Mouse (Mus musculus) CH12.LX (cell line): ENCODE data around the gene Gzmg. TPM values are rescaled to one million over a fixed set of nuclear protein-coding genes. Genes with fewer than 3 reads are reported as not detected.
"Not testable (repeated sequence)": the region's sequence is repeated elsewhere in the genome, so short reads cannot be mapped to it uniquely, and the experiment has no call there.

ENCODE experiments used
- DNase-seq: peaks from one replicate; pipeline ENCODE4 v3.0.0-alpha.2; 2013; ENCODE audit errors: extremely low read depth
- H3K27ac ChIP-seq: 2 replicates; pipeline ENCODE4 v1.5.1; 2012; ENCODE audit warnings: low read depth, mild to moderate bottlenecking, control low read depth, moderate library complexity; ENCODE audit not compliant: insufficient read depth
- H3K27me3 ChIP-seq: replicated peaks from 2 replicates; pipeline ENCODE3; 2012; ENCODE audit warnings: inconsistent platforms
- H3K36me3 ChIP-seq, 2 experiments: replicated peaks in 1 of 2; 2 replicates each; pipeline versions ENCODE3 to v1.6.1; 2012; ENCODE audit warnings: inconsistent platforms in 1 of 2, low read length in 1 of 2, mild to moderate bottlenecking in 1 of 2, mixed read lengths in 1 of 2, moderate library complexity in 1 of 2; ENCODE audit not compliant: control insufficient read depth in 1 of 2, insufficient read depth in 1 of 2
- H3K4me1 ChIP-seq, 2 experiments: 2 replicates each; pipeline ENCODE4 v1.6.1; 2012; ENCODE audit warnings: inconsistent platforms in 1 of 2, moderate library complexity in 1 of 2; ENCODE audit not compliant: insufficient read depth in 2 of 2, control insufficient read depth in 1 of 2
- H3K4me2 ChIP-seq: 2 replicates; pipeline ENCODE4 v1.6.1; 2012; ENCODE audit warnings: low read depth, mild to moderate bottlenecking, control low read depth; ENCODE audit not compliant: poor library complexity, insufficient read depth, severe bottlenecking
- H3K4me3 ChIP-seq, 3 experiments: fragments of 150-350 bp in 1 of 3; sonication (generic) in 1 of 3; replicated peaks in 1 of 3; 2 replicates each; pipeline versions ENCODE3 to v1.5.1; 2011 to 2012; ENCODE audit warnings: low read depth in 2 of 3, low read length in 2 of 3, mild to moderate bottlenecking in 2 of 3, moderate library complexity in 2 of 3, control low read depth in 1 of 3, improper control_type of control experiment in 1 of 3, inconsistent platforms in 1 of 3, mixed read lengths in 1 of 3; ENCODE audit not compliant: poor library complexity in 1 of 3
- H3K79me2 ChIP-seq: replicated peaks from 2 replicates; pipeline ENCODE4 v1.6.1; 2012; ENCODE audit warnings: mild to moderate bottlenecking, moderate library complexity; ENCODE audit not compliant: control insufficient read depth, poor library complexity, insufficient read depth, severe bottlenecking; ENCODE audit errors: extremely low read depth
- H3K9ac ChIP-seq: 2 replicates; pipeline ENCODE4 v1.6.1; 2012; ENCODE audit warnings: low read depth, mild to moderate bottlenecking, control low read depth, moderate library complexity; ENCODE audit not compliant: insufficient read depth
- H3K9me3 ChIP-seq: replicated peaks from 2 replicates; pipeline ENCODE3; 2012; ENCODE audit warnings: low read length, inconsistent platforms, mixed read lengths
- BHLHE40 ChIP-seq: IDR thresholded peaks from 2 replicates; pipeline ENCODE4 v1.6.1; 2011; ENCODE audit warnings: mild to moderate bottlenecking, low read depth, low read length, improper control_type of control experiment
- CHD2 ChIP-seq: IDR thresholded peaks from 2 replicates; pipeline ENCODE4 v1.6.1; 2011; ENCODE audit warnings: low read length, improper control_type of control experiment
- CTCF ChIP-seq, 2 experiments: IDR thresholded peaks in 1 of 2; conservative IDR thresholded peaks in 1 of 2; 2 replicates each; pipeline ENCODE4 v1.5.1; 2011 to 2012; ENCODE audit warnings: low read depth in 2 of 2, low read length in 2 of 2, improper control_type of control experiment in 1 of 2, inconsistent platforms in 1 of 2, mild to moderate bottlenecking in 1 of 2, moderate library complexity in 1 of 2
- E2F4 ChIP-seq: IDR thresholded peaks from 2 replicates; pipeline ENCODE4 v1.6.1; 2011; ENCODE audit warnings: low read depth, low read length, improper control_type of control experiment; ENCODE audit not compliant: insufficient replicate concordance
- ELF1 ChIP-seq: IDR thresholded peaks from 2 replicates; pipeline ENCODE4 v1.6.1; 2014; ENCODE audit warnings: low read depth, mild to moderate bottlenecking, inconsistent platforms, low read length, improper control_type of control experiment
- EP300 ChIP-seq: IDR thresholded peaks from 2 replicates; pipeline ENCODE4 v1.6.1; 2011; ENCODE audit warnings: low read length, improper control_type of control experiment
- GABPA ChIP-seq: IDR thresholded peaks from 2 replicates; pipeline ENCODE4 v1.6.1; 2012; ENCODE audit warnings: low read depth, low read length, improper control_type of control experiment, inconsistent platforms; ENCODE audit not compliant: insufficient replicate concordance
- JUN ChIP-seq: IDR thresholded peaks from 2 replicates; pipeline ENCODE4 v1.6.1; 2011; ENCODE audit warnings: low read depth, mild to moderate bottlenecking, low read length, improper control_type of control experiment, moderate library complexity; ENCODE audit not compliant: insufficient read depth
- KAT2A ChIP-seq: IDR thresholded peaks from 2 replicates; pipeline ENCODE4 v1.6.1; 2012; ENCODE audit warnings: low read length, improper control_type of control experiment, inconsistent platforms; ENCODE audit not compliant: insufficient replicate concordance
- MAX ChIP-seq: IDR thresholded peaks from 2 replicates; pipeline ENCODE4 v1.6.1; 2011; ENCODE audit warnings: low read length, improper control_type of control experiment
- MXI1 ChIP-seq: IDR thresholded peaks from 2 replicates; pipeline ENCODE4 v1.6.1; 2011; ENCODE audit warnings: mild to moderate bottlenecking, low read depth, low read length, improper control_type of control experiment
- MYC ChIP-seq: IDR thresholded peaks from 2 replicates; pipeline ENCODE4 v1.6.1; 2011; ENCODE audit warnings: low read depth, mild to moderate bottlenecking, improper control_type of control experiment, low read length
- NELFE ChIP-seq: IDR thresholded peaks from 2 replicates; pipeline ENCODE4 v1.6.1; 2011; ENCODE audit warnings: low read depth, low read length, improper control_type of control experiment
- NRF1 ChIP-seq: IDR thresholded peaks from 2 replicates; pipeline ENCODE4 v1.6.1; 2014; ENCODE audit warnings: low read depth, mild to moderate bottlenecking, inconsistent platforms, low read length, improper control_type of control experiment, moderate library complexity
- PAX5 ChIP-seq: IDR thresholded peaks from 2 replicates; pipeline ENCODE4 v1.6.1; 2012; ENCODE audit warnings: low read length, inconsistent platforms, mixed read lengths
- POLR2A ChIP-seq: IDR thresholded peaks from 2 replicates; pipeline ENCODE4 v1.6.1; 2011; ENCODE audit warnings: low read depth, mild to moderate bottlenecking, improper control_type of control experiment, low read length
- RAD21 ChIP-seq: IDR thresholded peaks from 2 replicates; pipeline ENCODE4 v1.6.1; 2011; ENCODE audit warnings: low read depth, mild to moderate bottlenecking, low read length, improper control_type of control experiment, moderate library complexity
- RCOR1 ChIP-seq: conservative IDR thresholded peaks from 2 replicates; pipeline ENCODE4 v1.6.1; 2012; ENCODE audit warnings: low read depth, mild to moderate bottlenecking, inconsistent platforms, low read length, improper control_type of control experiment
- SMC3 ChIP-seq: IDR thresholded peaks from 2 replicates; pipeline ENCODE4 v1.6.1; 2011; ENCODE audit warnings: low read depth, low read length, improper control_type of control experiment
- TCF12 ChIP-seq: IDR thresholded peaks from 2 replicates; pipeline ENCODE4 v1.6.1; 2014; ENCODE audit warnings: low read depth, mild to moderate bottlenecking, inconsistent platforms, low read length, improper control_type of control experiment
- UBTF ChIP-seq: IDR thresholded peaks from 2 replicates; pipeline ENCODE4 v1.6.1; 2012; ENCODE audit warnings: low read depth, mild to moderate bottlenecking, inconsistent platforms, low read length, improper control_type of control experiment, moderate library complexity
- USF1 ChIP-seq: IDR thresholded peaks from 2 replicates; pipeline ENCODE4 v1.6.1; 2014; ENCODE audit warnings: low read depth, mild to moderate bottlenecking, inconsistent platforms, low read length, improper control_type of control experiment
- USF2 ChIP-seq: conservative IDR thresholded peaks from 2 replicates; pipeline ENCODE4 v1.6.1; 2011; ENCODE audit warnings: low read depth, low read length, improper control_type of control experiment
- ZC3H11A ChIP-seq: IDR thresholded peaks from 2 replicates; pipeline ENCODE4 v1.6.1; 2012; ENCODE audit warnings: low read depth, mild to moderate bottlenecking, inconsistent platforms, low read length, improper control_type of control experiment
- ZMIZ1 ChIP-seq: IDR thresholded peaks from 2 replicates; pipeline ENCODE4 v1.6.1; 2012; ENCODE audit warnings: low read depth, mild to moderate bottlenecking, inconsistent platforms, low read length, improper control_type of control experiment
- ZNF384 ChIP-seq: IDR thresholded peaks from 2 replicates; pipeline ENCODE4 v1.6.1; 2012; ENCODE audit warnings: low read depth, low read length, improper control_type of control experiment, inconsistent platforms
- dilution Hi-C: fragments of 300-500 bp; cut with MboI; formaldehyde crosslinking; loops from 2 replicates; pipeline ENCODE4 v1.14.3; 2020; ENCODE audit warnings: low sequenced_read_pairs; ENCODE audit not compliant: extremely low pct_unique_long_range_greater_than_20kb, extremely low pct_ligation_motif_present
- in situ Hi-C: fragments of 300-500 bp; cut with MboI; formaldehyde crosslinking; loops from 3 replicates; pipeline ENCODE4 v1.14.3; 2019; ENCODE audit warnings: low sequenced_read_pairs, low pct_ligation_motif_present, low pct_unique_long_range_greater_than_20kb, mixed read lengths
- polyA plus RNA-seq: library from polyadenylated mRNA; unstranded; fragments of >175 nt; gene quantifications from 2 replicates; pipeline ENCODE4 v1.2.1, GENCODE M21; 2012; ENCODE audit warnings: low read depth; ENCODE audit not compliant: insufficient read length
- total RNA-seq, 2 experiments: library from RNA; depleted of rRNA; stranded (reverse); fragments of 300-350 nt in 1 of 2; fragments of >200 nt in 1 of 2; gene quantifications; 2 replicates each; pipeline ENCODE4 v1.2.3; 2012 to 2014

The Gzmg gene
- total and polyA plus RNA-seq, 3 experiments, result not detected

- no peaks in the 10 kb centered on the region for H3K9me3 ChIP-seq
- H3K4me3 ChIP-seq, result no peak overlapping the region
- H3K4me2 ChIP-seq, result no peak overlapping the region
- TF ChIP-seq SMC3, result no peak
- TF ChIP-seq MYC, result no peak
- no peak for TF ChIP-seq GABPA
- TF ChIP-seq NRF1, result no peak
- TF ChIP-seq CTCF (conservative IDR thresholded peaks at IDR 0.05 in 1 of 2, IDR thresholded peaks at IDR 0.05 in 1 of 2; ENCODE audit: low read depth in 2 of 2, low read length in 2 of 2), result no peak
- no peak for TF ChIP-seq USF1
- TF ChIP-seq PAX5, result no peak
- TF ChIP-seq ELF1, result no peak
- no peak for TF ChIP-seq USF2
- TF ChIP-seq E2F4, result no peak
- TF ChIP-seq MAX, result no peak
- TF ChIP-seq EP300, result no peak
- TF ChIP-seq JUN, result no peak
- no peak for TF ChIP-seq BHLHE40
- TF ChIP-seq KAT2A, result no peak
- TF ChIP-seq UBTF, result no peak
- no peak for TF ChIP-seq CHD2
- TF ChIP-seq NELFE, result no peak
- TF ChIP-seq ZC3H11A, result no peak
- no peak for DNase-seq
- H3K79me2 ChIP-seq, result no peaks in the 10 kb centered on the region
- dilution Hi-C loops, result no loop called here
- H3K36me3 ChIP-seq, result no peaks in the 10 kb centered on the region
- H3K27me3 ChIP-seq, result no peaks in the 10 kb centered on the region
- no peaks in the 10 kb centered on the region for H3K4me1 ChIP-seq
- no peak overlapping the region for H3K9ac ChIP-seq
- no peak overlapping the region for H3K27ac ChIP-seq
- in situ Hi-C loops, result no loop called here
These were observed 35.9 kb downstream of the Gzmg start for GRCm38 (mm10) chr14:56123516-56123915.

- no peak for TF ChIP-seq ZNF384
- no peak for TF ChIP-seq E2F4
- no peak for TF ChIP-seq USF2
- no peak for TF ChIP-seq ELF1
- TF ChIP-seq NELFE, result no peak
- no peak for TF ChIP-seq CTCF (conservative IDR thresholded peaks at IDR 0.05 in 1 of 2, IDR thresholded peaks at IDR 0.05 in 1 of 2; ENCODE audit: low read depth in 2 of 2, low read length in 2 of 2)
- TF ChIP-seq GABPA, result no peak
- TF ChIP-seq USF1, result no peak
- no peak for TF ChIP-seq MXI1
- no peak for TF ChIP-seq TCF12
- no peak for TF ChIP-seq MYC
- no peak for TF ChIP-seq SMC3
- TF ChIP-seq RAD21, result no peak
- no peak for TF ChIP-seq NRF1
- no peak for TF ChIP-seq KAT2A
- no peak for TF ChIP-seq POLR2A
- no peak for TF ChIP-seq ZC3H11A
- TF ChIP-seq UBTF, result no peak
- no peak for TF ChIP-seq ZMIZ1
- no peak for TF ChIP-seq RCOR1
- DNase-seq, result no peak
- dilution Hi-C loops, result no loop called here
- Histone ChIP-seq H3K9me3 (no peaks in the 10 kb centered on the region), H3K4me1 (no peaks in the 10 kb centered on the region), H3K36me3 (no peaks in the 10 kb centered on the region), H3K79me2 (no peaks in the 10 kb centered on the region), H3K9ac (no peak within 1 kb of the TSS), H3K4me2 (no peak within 1 kb of the TSS), H3K4me3 (no peak within 1 kb of the TSS), H3K27ac (no peak within 1 kb of the TSS), H3K27me3 (no peaks in the 10 kb centered on the region)
- in situ Hi-C loops, result no loop called here
These were observed 38.9 kb downstream of the Gzmg start, which contains the start of gene Gzme for GRCm38 (mm10) chr14:56120525-56120924. TSS of gene Gzme (minus strand) at chr14:56120625.

GRCm38 (mm10) chr14:56115531-56116310, 43.7 kb downstream of the Gzmg start:
- in situ Hi-C loops, H3K27ac ChIP-seq, H3K4me2 ChIP-seq, dilution Hi-C loops, H3K9me3 ChIP-seq, H3K36me3 ChIP-seq, DNase-seq, H3K27me3 ChIP-seq, H3K4me3 ChIP-seq, H3K79me2 ChIP-seq, H3K9ac ChIP-seq, H3K4me1 ChIP-seq: not testable (repeated sequence)
